Mouse (Mus musculus): ENCODE results near the gene Coro6. TPM values are rescaled to one million over a fixed set of nuclear protein-coding genes. Genes with fewer than 3 reads are reported as not detected.

Coro6 gene
- total and polyA plus RNA-seq, 2 experiments from 2014 or later: 30.1 to 45.8 TPM

DNA sequence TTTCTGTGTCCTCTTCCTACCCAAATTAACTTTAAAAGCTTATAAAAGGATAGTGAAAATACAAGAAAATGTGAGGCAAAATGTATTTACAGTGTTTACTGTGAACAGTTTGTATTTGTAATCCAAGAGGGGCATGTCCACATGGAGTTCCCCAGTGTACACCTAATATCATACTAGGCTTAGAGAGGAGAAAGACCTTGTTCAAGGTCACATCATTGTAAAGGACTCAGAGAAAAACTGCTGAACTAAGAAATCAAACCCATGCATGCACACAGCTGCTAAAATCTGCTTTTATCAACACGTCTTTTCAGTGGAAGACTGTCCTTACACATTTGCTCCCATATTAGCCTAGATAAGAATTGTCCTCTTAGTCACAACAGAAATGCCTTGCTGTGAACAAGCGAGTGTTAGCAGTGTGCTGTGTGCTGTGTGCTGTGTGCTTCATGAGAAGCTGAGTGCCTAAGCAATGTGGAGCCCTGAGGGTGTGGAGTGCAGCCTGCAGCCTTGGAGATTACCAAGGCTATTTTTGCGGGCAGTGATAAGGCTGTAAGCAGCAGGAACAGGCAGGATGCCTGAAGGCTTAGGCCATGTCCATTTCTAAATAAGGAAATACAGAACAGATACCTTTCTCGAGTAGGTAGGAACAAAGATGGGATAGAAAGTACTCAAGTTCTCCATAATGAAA is 38.9 kb upstream of the Coro6 start:
- H3K9me3 ChIP-seq (replicated peaks; ENCODE audit: control insufficient read depth, low read length): no peaks in the 10 kb centered on the region
- ATAC-seq (ENCODE audit: insufficient read depth, low read depth) (peak; percentile 99), DNase-seq (ENCODE audit: low spot score) (peak; percentile 93)
- peaks cover 57% of the 10 kb centered on the region for H3K36me3 ChIP-seq (replicated peaks; ENCODE audit: control insufficient read depth, insufficient read depth, low read length)
- H3K27me3 ChIP-seq (ENCODE audit: control insufficient read depth, insufficient read depth, low read length): no peaks in the 10 kb centered on the region
- H3K4me2 ChIP-seq (ENCODE audit: low read depth, low read length): no peak overlapping the region
- peaks cover 25% of the 10 kb centered on the region for H3K4me1 ChIP-seq (ENCODE audit: control insufficient read depth, insufficient read depth)
- H3K9ac ChIP-seq (replicated peaks; ENCODE audit: low read depth, low read length): no peak overlapping the region
- H3K4me3 ChIP-seq (ENCODE audit: low read depth, low read length): no peak overlapping the region
- no peak for TF ChIP-seq CTCF (IDR thresholded peaks at IDR 0.05; ENCODE audit: low read depth)
- TF ChIP-seq EP300 (IDR thresholded peaks at IDR 0.05; ENCODE audit: low read depth): peak; percentile 88
- 13% methylated on average over 4 of the region's 4 CpGs for WGBS
- peak overlapping the region; percentile 95 for H3K27ac ChIP-seq (ENCODE audit: low read depth)

DNA sequence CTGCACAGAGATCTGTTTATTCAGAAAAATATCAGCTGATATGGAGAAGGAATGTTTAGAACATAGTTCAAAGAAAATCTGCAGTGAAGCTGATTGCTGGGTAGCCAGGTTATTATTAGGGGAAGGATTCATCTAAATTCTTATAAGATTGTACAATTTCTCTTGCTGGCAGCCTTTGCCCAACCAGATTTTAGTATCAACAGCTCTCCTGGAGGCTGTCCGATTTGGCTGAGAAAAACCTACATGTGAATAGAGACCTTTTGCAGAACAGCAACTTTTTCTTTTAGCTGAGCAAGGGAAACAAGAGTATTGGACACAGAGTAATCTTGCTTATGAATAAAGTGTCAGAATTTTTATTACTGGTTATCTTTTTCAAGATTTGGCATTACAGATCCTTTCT is 33.8 kb upstream of the Coro6 start:
- H3K27ac ChIP-seq (ENCODE audit: low read depth): peak overlapping the region; percentile 51; the same call in 1 of the 2 replicates
- ATAC-seq (ENCODE audit: insufficient read depth, low read depth): no peak
- peaks cover 78% of the 10 kb centered on the region for H3K36me3 ChIP-seq (replicated peaks; ENCODE audit: control insufficient read depth, insufficient read depth, low read length)
- WGBS: 63% methylated on average over 1 of the region's 1 CpGs
- no peak overlapping the region for H3K9ac ChIP-seq (replicated peaks; ENCODE audit: low read depth, low read length)
- DNase-seq (ENCODE audit: low spot score): no peak
- H3K9me3 ChIP-seq (replicated peaks; ENCODE audit: control insufficient read depth, low read length): no peaks in the 10 kb centered on the region
- no peak overlapping the region for H3K4me3 ChIP-seq (ENCODE audit: low read depth, low read length)
- no peaks in the 10 kb centered on the region for H3K27me3 ChIP-seq (ENCODE audit: control insufficient read depth, insufficient read depth, low read length)
- TF ChIP-seq CTCF (IDR thresholded peaks at IDR 0.05; ENCODE audit: low read depth): no peak
- TF ChIP-seq EP300 (IDR thresholded peaks at IDR 0.05; ENCODE audit: low read depth): no peak
- H3K4me2 ChIP-seq (ENCODE audit: low read depth, low read length): no peak overlapping the region
- H3K4me1 ChIP-seq (ENCODE audit: control insufficient read depth, insufficient read depth): peaks cover 3% of the 10 kb centered on the region; the same call in 1 of the 2 replicates

DNA sequence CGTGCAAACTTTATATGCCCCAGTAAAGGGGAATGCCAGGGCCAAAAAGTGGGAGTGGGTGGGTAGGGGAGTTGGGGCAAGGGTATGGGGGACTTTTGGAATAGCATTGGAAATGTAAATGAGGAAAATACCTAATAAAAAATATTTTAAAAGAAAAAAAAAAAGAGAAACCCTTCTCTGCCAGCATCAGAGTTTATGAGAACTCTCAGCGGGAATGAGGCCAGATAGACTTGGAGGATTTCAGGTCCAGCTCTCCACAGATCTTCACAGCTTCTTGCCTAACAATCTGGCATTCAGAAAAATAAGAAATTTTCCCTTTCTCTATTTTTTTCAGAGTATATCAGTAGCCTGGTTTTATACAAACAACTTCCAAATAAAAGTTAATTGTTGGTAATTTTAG is 25.2 kb upstream of the Coro6 start:
- no peak for DNase-seq (ENCODE audit: low spot score)
- no peak overlapping the region for H3K9ac ChIP-seq (replicated peaks; ENCODE audit: low read depth, low read length)
- no peaks in the 10 kb centered on the region for H3K27me3 ChIP-seq (ENCODE audit: control insufficient read depth, insufficient read depth, low read length)
- 89% methylated on average over 2 of the region's 2 CpGs for WGBS
- peaks cover 52% of the 10 kb centered on the region for H3K36me3 ChIP-seq (replicated peaks; ENCODE audit: control insufficient read depth, insufficient read depth, low read length)
- ATAC-seq (ENCODE audit: insufficient read depth, low read depth): no peak
- H3K4me2 ChIP-seq (ENCODE audit: low read depth, low read length): no peak overlapping the region
- H3K9me3 ChIP-seq (replicated peaks; ENCODE audit: control insufficient read depth, low read length): no peaks in the 10 kb centered on the region
- H3K4me1 ChIP-seq (ENCODE audit: control insufficient read depth, insufficient read depth): peaks cover 14% of the 10 kb centered on the region
- H3K27ac ChIP-seq (ENCODE audit: low read depth): no peak overlapping the region
- no peak for TF ChIP-seq CTCF (IDR thresholded peaks at IDR 0.05; ENCODE audit: low read depth)
- no peak for TF ChIP-seq EP300 (IDR thresholded peaks at IDR 0.05; ENCODE audit: low read depth)
- no peak overlapping the region for H3K4me3 ChIP-seq (ENCODE audit: low read depth, low read length)

DNA sequence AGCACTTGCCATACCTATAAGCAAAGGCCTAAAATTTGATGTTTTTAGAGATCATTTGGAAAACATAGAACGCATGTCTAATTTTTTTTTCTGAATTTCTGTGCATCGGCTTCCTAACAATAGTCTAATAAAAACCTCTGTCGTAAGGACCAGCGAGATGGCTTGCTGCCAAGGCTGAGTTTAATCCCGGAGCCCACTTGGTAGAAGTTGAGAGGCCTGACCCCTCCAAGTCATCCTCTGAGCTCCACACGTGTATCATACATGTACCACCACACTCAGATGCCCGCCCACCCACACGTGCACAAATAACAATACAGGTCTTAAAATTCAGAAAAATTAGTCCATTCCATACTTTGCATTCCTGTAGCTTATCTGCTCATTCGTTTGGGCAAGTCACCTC is 22.1 kb upstream of the Coro6 start:
- H3K9me3 ChIP-seq (replicated peaks; ENCODE audit: control insufficient read depth, low read length): no peaks in the 10 kb centered on the region
- no peaks in the 10 kb centered on the region for H3K27me3 ChIP-seq (ENCODE audit: control insufficient read depth, insufficient read depth, low read length)
- no peak for TF ChIP-seq CTCF (IDR thresholded peaks at IDR 0.05; ENCODE audit: low read depth)
- no peak for TF ChIP-seq EP300 (IDR thresholded peaks at IDR 0.05; ENCODE audit: low read depth)
- peaks cover 44% of the 10 kb centered on the region for H3K4me1 ChIP-seq (ENCODE audit: control insufficient read depth, insufficient read depth)
- DNase-seq (ENCODE audit: low spot score) (peak; percentile 48), ATAC-seq (ENCODE audit: insufficient read depth, low read depth) (no peak)
- no peak overlapping the region for H3K4me2 ChIP-seq (ENCODE audit: low read depth, low read length)
- H3K9ac ChIP-seq (replicated peaks; ENCODE audit: low read depth, low read length): no peak overlapping the region
- 39% methylated on average over 9 of the region's 9 CpGs for WGBS
- H3K27ac ChIP-seq (ENCODE audit: low read depth): peak overlapping the region; percentile 66
- no peak overlapping the region for H3K4me3 ChIP-seq (ENCODE audit: low read depth, low read length)
- peaks cover 49% of the 10 kb centered on the region for H3K36me3 ChIP-seq (replicated peaks; ENCODE audit: control insufficient read depth, insufficient read depth, low read length)

DNA sequence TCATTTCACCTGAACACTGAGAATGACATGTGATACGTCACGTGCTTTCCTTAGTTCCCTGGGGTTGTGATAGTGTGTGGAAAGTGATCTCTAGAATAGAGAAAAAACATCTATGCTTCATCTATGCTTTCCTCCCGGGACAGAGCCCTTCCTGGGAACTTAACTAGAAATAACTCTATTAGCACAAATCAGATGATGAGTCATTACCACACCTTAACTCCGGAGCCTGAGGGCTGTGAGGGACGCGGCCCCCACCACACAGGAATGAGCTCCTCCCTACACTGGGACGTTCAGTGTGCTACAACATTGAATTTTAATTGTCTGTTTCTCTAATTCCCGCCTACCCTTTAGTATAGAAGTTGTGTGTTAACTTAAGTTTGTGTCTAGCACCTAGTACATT is 21.2 kb upstream of the Coro6 start:
- Histone ChIP-seq H3K27ac (ENCODE audit: low read depth) (peak overlapping the region; percentile 66), H3K36me3 (replicated peaks; ENCODE audit: control insufficient read depth, insufficient read depth, low read length) (peaks cover 49% of the 10 kb centered on the region), H3K27me3 (ENCODE audit: control insufficient read depth, insufficient read depth, low read length) (no peaks in the 10 kb centered on the region), H3K4me2 (ENCODE audit: low read depth, low read length) (no peak overlapping the region), H3K4me3 (ENCODE audit: low read depth, low read length) (no peak overlapping the region), H3K9ac (replicated peaks; ENCODE audit: low read depth, low read length) (no peak overlapping the region), H3K9me3 (replicated peaks; ENCODE audit: control insufficient read depth, low read length) (no peaks in the 10 kb centered on the region), H3K4me1 (ENCODE audit: control insufficient read depth, insufficient read depth) (peaks cover 45% of the 10 kb centered on the region)
- DNase-seq (ENCODE audit: low spot score) (no peak), ATAC-seq (ENCODE audit: insufficient read depth, low read depth) (no peak)
- WGBS: 57% methylated on average over 8 of the region's 8 CpGs
- no peak for TF ChIP-seq CTCF (IDR thresholded peaks at IDR 0.05; ENCODE audit: low read depth)
- no peak for TF ChIP-seq EP300 (IDR thresholded peaks at IDR 0.05; ENCODE audit: low read depth)

All from heart, postnatal 0 days (tissue).